Mouse (Mus musculus) thymus, adult 2 months (tissue): ENCODE measurements around the gene Rrp12.

ENCODE experiments used
- CTCF ChIP-seq: fragments of 200-500 bp; IDR thresholded peaks from 2 replicates; pipeline ENCODE4 v1.5.1; 2012; ENCODE audit warnings: mild to moderate bottlenecking, control low read depth, low read length, moderate library complexity, borderline replicate concordance; ENCODE audit not compliant: control insufficient read depth, poor library complexity, insufficient read depth; ENCODE audit errors: extremely low read depth
- POLR2A ChIP-seq: fragments of 200-500 bp; IDR thresholded peaks from 2 replicates; pipeline ENCODE4 v1.6.1; 2012; ENCODE audit warnings: mild to moderate bottlenecking, low read length, control low read depth, moderate library complexity; ENCODE audit not compliant: control insufficient read depth, poor library complexity, insufficient read depth; ENCODE audit errors: extremely low read depth

DNA sequence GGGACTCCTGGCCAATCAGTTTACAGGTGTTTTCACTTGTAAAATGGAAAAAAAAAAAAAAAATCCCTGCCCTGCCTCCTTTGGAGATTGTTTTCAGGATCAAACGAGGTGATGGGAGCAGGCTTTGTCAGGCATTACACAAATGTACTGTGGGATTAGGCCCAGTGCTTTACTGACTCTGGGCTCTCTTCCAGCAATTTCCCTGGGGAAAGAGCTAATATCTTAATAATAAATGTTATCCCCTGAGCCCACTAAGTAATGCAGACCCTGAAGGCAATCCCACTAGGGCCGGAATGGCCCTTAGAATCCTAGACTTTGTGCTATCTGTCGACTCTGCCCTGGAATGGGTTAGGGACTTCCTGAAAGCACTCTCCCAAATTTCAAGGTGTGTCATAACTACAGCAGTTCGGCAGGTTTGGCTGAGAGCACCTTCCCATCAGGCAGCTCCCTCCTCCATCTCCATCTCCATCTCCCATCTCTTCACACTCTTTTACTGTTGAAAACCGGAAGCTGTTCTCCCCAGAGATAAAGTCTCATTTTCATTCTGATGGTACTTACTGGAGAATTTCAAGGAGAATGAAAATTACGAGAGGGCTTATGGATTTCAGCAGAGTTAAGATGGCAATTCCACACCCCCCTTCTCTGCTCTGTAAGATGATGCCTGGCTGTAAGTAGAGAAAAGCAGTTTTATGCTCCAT lies 45.8 kb downstream of the Rrp12 start:
- TF ChIP-seq CTCF (no peak), POLR2A (no peak)
